Mouse (Mus musculus): ENCODE measurements at regions not wholly inside any gene's neighbourhood (a gene's known extent, or its start where the extent isn't known, plus 50 kb on each side); places are given as distances from the start of the nearest gene placed in this dataset.

DNA sequence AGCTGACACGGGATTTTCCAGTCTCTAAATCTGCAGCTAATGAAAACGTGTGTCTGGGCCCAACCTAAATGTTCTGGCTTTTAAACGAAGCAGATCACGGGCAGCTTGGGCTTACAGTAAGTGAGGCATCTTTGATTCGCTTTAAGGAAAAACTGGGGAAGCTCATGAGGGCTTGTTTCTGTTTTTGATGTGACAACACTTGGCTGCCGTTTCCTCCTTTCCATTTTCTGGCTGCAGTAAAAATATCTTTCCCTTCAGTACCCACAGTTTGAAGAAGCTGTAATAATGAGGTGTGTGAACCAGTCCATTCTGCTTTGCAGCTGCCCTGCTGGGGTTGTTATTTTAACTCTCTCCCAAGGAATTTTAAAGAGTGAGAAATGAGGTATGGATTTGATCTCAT is 69.9 kb upstream of the Dkk2 start:
- no peak for DNase-seq (ENCODE audit: low spot score in 2 of 2)

DNA sequence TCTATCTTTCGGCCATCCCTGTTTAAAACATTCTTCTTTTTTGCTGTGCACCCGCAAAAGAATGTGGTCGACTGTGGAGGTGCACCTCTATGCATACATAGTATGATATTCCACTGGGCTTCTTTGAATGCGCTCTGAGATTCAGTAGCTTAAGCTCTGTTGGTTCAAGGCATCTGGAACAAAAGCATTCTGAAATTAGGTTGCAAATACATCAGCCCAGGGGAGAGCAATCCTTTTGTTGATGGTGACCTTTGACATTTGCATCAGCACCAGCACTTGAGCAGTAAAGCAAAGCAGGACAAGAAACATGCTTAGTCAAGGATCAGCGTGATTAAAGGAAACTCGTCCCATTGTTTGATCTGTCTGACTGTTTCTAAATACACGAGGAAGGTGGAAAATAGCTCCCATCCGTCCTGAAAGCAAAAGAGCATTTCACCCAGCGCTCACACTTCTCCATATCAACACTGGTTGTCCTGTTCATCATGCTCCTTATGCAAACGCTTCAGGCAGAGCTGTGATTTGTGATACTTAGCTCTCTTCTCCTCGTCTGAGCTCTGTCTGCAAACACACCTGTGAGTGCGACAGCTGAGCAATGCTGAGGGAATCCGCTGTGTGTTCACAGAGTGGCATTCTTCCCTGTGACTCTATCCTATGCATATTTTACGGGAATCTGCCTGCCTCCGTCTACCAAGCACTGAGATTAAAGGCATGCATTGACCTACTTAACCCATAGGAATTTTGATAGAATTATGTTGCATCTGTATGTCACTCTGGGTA is 67.4 kb upstream of the Dkk2 start:
- DNase-seq (ENCODE audit: low spot score in 2 of 2), result no peak

DNA sequence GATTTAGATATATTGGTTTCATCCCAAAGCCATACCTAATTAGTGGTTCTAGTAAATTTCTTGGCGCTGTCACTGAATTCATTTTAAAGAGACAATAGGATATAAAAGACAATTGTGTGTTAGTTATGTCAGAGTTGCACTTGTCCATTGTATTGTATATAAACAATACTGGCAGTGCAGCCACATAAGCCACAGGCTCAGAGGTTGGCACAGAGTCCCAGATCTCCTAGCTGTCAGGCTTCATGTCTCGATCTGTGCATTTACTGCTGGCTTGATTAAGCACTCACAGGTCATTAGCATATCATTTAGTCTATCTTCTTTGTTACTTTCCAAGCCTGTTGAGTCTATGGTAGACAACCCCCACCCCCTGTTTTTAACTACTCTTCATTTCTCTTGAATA is 66.6 kb upstream of the Dkk2 start:
- no peak for DNase-seq (ENCODE audit: low spot score in 2 of 2)

DNA sequence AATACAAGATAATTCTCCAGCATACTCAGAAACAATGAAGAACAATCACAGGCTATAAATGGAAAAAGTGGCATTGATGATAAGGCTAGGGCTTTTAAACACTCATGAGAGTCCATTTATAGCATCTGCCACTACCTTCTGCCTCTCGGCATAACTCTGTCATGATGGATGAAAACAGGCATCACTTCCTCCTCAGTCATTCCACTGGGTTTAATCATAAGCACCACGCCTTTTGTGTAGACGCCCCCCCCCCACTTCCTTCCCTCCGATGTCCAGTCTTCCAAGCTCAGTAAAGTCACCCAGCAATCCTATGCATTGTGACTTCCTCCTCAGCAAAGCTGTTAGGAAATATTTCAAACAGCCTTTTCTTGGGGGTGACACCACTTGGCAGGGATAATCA is 63.1 kb upstream of the Dkk2 start:
- DNase-seq (ENCODE audit: low spot score in 2 of 2), result no peak

DNA sequence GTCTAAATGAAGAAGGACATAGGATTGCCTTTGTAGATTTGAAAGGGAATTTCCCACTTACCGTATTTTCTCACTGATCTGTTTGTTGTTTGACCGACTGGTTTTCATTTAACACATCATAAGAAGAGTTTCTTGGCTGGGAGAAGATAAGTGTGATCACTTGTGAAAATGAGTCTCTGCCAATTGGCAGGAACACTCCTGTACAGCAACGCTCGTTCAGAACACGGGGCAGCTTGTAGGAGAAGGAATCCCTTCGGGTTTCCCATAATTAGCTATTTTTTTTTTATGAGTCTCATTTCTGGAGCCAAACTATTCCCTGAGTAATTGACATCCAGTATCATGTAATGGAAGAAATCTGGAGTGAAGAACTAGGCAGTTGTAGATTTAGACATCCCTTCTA is 61.8 kb upstream of the Dkk2 start:
- no peak for DNase-seq (ENCODE audit: low spot score in 2 of 2)

DNA sequence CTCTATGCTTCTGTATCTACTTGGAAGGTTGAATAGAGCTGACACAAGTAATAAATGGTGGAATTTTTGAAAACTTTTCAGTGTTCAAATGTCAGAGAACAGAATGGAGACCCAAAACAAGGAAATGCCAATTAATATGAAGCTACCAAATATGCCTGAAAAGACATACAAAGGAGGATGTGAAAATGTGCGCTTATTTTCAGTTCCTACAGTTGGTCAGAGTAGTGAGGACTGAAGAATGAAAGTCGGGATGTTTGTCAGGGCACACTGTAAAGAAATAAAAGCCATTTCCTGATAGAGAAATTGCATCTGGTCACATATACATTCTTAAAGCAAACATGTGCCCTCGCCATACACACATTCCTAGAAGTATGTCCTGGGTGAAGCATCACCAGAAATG is 56.0 kb upstream of the Dkk2 start:
- no peak for DNase-seq (ENCODE audit: low spot score in 2 of 2)

DNA sequence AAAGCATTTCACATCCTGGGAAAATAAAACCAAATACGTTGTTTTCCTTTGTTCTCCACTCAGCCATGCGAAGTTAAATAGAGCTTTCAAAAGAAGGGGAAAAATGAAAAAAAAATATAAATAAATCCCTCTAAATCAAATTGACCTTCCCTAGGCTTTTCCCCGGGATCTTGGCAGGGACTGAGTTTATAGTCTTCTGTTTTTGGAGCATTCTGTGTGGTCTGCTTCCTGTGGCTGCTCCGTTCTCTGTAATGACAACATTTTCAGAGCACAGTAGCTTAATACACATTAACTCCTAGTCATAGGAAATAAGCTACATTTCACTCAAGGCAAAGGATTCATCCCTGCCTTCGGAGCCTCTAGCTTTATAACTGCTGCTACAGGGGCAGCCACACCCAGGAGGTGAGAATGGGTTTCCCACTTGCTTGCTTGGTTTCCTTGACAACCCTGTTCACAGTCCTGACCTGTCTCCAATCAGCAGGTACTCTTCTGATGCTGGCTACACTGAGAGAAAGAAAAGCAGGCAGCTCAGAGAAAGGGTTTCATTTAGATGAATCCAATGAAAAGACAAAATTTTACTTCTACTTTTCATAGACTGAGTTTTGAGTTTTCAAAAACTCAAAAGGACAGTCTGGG is 51.9 kb upstream of the Dkk2 start:
- no peak for DNase-seq (ENCODE audit: low spot score in 2 of 2)

DNA sequence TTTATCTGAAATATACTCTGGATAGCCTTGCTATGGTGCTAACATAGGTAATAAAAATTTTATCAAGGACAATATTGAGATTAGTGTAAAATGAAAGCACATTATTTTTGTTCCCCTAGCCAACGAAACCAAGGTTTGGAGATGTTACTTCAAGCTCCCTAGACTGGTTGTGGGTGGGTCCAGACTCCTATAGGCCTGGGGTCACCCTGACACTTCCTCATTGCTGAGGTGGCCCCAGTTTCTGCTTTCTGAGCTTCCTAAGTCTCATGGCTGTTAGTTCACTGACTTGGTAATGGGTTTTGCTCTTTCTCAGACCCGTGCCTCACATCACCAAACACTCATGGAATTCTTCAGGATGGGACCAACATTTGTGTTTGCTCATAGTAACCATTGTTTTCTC is 49.9 kb upstream of the Dkk2 start:
- no peak for DNase-seq (ENCODE audit: low spot score in 2 of 2)

Data from urinary bladder, postnatal 36 days (tissue).